Mouse (Mus musculus): Measurements from ENCODE around the gene Ctbp1. TPM values are rescaled to one million over a fixed set of nuclear protein-coding genes. Genes with fewer than 3 reads are reported as not detected.

Ctbp1 gene
- polyA plus RNA-seq, 1 experiment = 333 TPM

DNA sequence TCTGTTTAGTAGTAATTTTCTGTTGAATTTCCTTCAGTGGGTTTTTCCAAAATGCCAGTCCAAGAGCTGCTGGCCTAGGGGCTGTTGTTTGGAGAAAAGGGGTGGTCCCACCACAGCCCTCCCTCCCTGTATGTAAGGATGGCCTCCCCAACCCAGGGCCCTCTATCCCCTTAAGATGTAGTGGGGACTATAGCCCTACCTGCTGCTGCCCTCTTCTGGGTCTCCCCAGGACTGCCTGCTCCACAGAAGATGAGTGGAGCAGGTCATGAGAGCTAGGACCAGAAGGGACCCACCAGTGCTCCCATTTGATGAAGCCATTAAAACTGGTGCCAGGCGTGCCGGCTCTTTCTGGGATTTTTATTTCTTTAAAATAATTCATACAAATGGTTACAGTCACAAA, 27.4 kb downstream of the Ctbp1 start:
- Histone ChIP-seq H3K36me3 (replicated peaks; ENCODE audit: low read length) (peaks cover 93% of the 10 kb centered on the region), H3K4me1 (0 out of 2 replicates have a peak, but pooled peaks cover 4% of the 10 kb centered on the region), H3K9me3 (no peaks in the 10 kb centered on the region), H3K27me3 (replicated peaks) (no peaks in the 10 kb centered on the region), H3K4me3 (replicated peaks) (no peak overlapping the region)
- TF ChIP-seq GATA1 (IDR thresholded peaks at IDR 0.05; ENCODE audit: borderline replicate concordance, low read length) (no peak), FLI1 (IDR thresholded peaks at IDR 0.05; ENCODE audit: low read length) (no peak)

DNA sequence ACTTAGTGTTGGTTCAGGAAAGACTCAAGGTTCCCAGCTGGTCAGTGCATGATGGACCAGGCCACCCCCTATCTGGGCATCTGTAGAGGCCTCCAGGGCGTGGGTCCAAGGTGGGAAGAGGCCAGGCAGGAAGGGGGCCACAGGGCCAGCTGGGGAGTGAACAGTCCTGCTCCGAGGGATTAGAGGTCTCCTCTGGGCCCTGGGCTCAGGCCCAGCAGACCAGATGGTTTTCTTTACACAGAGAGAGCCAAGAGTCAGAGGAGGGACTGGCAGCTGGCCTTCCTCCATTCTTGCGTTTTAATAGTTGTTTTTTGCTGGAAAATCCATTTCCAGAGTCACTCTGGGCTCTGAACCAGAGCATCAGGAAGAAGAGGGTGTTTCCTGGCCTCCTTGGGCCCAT, 29.1 kb downstream of the Ctbp1 start:
- Histone ChIP-seq H3K9me3 (no peaks in the 10 kb centered on the region), H3K4me1 (no peaks in the 10 kb centered on the region), H3K27me3 (replicated peaks) (no peaks in the 10 kb centered on the region), H3K4me3 (replicated peaks) (no peak overlapping the region), H3K36me3 (replicated peaks; ENCODE audit: low read length) (peaks cover 84% of the 10 kb centered on the region)
- TF ChIP-seq FLI1 (IDR thresholded peaks at IDR 0.05; ENCODE audit: low read length) = no peak
- no peak for TF ChIP-seq GATA1 (IDR thresholded peaks at IDR 0.05; ENCODE audit: borderline replicate concordance, low read length)

DNA sequence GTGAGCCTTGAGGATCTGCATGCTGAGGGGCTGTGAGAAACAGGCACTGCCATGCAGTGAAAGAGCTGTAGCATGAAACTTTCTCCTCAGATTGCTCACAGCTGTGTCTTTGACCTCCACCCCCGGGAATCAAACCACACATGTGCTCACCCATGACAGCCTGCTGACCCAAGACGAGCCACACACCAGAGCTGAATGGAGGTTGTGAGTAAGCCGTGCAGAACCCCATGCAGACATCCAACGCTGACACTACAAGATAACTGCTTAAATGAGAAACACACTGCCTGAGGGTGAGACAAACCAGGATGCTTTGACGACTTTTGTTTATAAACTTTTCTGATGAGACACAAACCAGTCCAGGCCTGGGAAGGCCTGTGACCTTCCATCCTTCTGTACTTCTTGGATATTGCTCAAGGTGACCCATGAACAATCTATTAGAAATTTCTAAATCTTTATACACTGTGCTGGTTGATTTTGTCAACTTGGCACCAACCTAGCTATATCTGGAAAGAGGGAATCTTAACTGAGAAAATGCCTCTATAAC, 30.3 kb downstream of the Ctbp1 start:
- Histone ChIP-seq H3K9me3 (no peaks in the 10 kb centered on the region), H3K27me3 (replicated peaks) (no peaks in the 10 kb centered on the region), H3K4me3 (replicated peaks) (no peak overlapping the region), H3K4me1 (no peaks in the 10 kb centered on the region), H3K36me3 (replicated peaks; ENCODE audit: low read length) (peaks cover 72% of the 10 kb centered on the region)
- no peak for TF ChIP-seq FLI1 (IDR thresholded peaks at IDR 0.05; ENCODE audit: low read length)
- TF ChIP-seq GATA1 (IDR thresholded peaks at IDR 0.05; ENCODE audit: borderline replicate concordance, low read length) = no peak

DNA sequence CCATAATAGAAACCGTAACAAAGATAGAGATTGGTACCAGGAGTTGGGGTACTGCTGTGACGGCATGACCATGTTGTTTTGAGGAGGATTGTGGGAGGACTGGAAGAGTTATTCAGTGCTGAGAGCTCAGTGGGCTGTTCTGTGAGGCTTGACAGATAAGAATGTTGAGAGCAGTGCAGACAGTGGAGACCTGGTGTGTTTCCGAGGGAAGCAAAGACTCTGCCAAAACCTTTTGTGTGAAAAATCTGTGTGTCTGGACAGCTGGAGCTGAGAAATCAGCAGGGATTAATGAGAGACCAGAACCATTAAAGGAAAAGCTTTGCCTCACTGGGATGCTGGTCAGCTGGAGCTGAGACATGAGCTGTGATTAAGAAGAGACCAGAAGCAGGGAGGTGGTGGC, 34.9 kb downstream of the Ctbp1 start:
- H3K27me3 ChIP-seq (replicated peaks) = peaks cover 30% of the 10 kb centered on the region
- no peak for TF ChIP-seq FLI1 (IDR thresholded peaks at IDR 0.05; ENCODE audit: low read length)
- no peak for TF ChIP-seq GATA1 (IDR thresholded peaks at IDR 0.05; ENCODE audit: borderline replicate concordance, low read length)
- peaks cover 31% of the 10 kb centered on the region for H3K36me3 ChIP-seq (replicated peaks; ENCODE audit: low read length)
- H3K4me3 ChIP-seq (replicated peaks) = no peak overlapping the region
- H3K4me1 ChIP-seq = peaks cover 3% of the 10 kb centered on the region; the same call in 1 of the 2 replicates
- no peaks in the 10 kb centered on the region for H3K9me3 ChIP-seq

GRCm38 (mm10) chr5:33239111-33239714, 35.6 kb downstream of the Ctbp1 start:
- H3K27me3 ChIP-seq (replicated peaks) = peaks cover 38% of the 10 kb centered on the region
- H3K36me3 ChIP-seq (replicated peaks; ENCODE audit: low read length) = peaks cover 25% of the 10 kb centered on the region
- no peak for TF ChIP-seq FLI1 (IDR thresholded peaks at IDR 0.05; ENCODE audit: low read length)
- TF ChIP-seq GATA1 (IDR thresholded peaks at IDR 0.05; ENCODE audit: borderline replicate concordance, low read length) = no peak
- H3K4me3 ChIP-seq (replicated peaks) = no peak overlapping the region
- no peaks in the 10 kb centered on the region for H3K9me3 ChIP-seq
- peaks cover 3% of the 10 kb centered on the region; the same call in 1 of the 2 replicates for H3K4me1 ChIP-seq

DNA sequence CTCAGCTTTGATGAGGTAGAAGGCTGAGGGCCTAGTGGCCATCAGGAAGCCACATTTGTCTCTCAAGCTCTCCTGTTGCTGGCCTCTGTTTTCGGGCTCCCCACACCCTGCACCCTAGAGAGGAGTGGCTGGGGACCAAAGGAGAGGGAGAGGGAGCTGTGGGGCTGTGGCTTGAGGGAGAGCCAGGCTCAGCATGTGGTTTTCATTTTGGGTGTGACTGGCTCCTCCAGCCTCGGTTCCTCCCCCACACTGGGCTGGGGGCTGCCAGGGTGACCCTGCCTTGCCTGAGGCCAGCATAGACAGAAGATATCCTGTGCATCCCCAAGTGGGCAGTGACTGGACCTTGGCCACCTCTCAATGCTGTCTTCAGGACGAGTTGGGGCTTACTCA, 36.5 kb downstream of the Ctbp1 start:
- TF ChIP-seq GATA1 (IDR thresholded peaks at IDR 0.05; ENCODE audit: borderline replicate concordance, low read length) (no peak), FLI1 (IDR thresholded peaks at IDR 0.05; ENCODE audit: low read length) (no peak)
- Histone ChIP-seq H3K36me3 (replicated peaks; ENCODE audit: low read length) (peaks cover 16% of the 10 kb centered on the region), H3K4me1 (peaks cover 3% of the 10 kb centered on the region; the same call in 1 of the 2 replicates), H3K9me3 (no peaks in the 10 kb centered on the region), H3K4me3 (replicated peaks) (no peak overlapping the region), H3K27me3 (replicated peaks) (peaks cover 42% of the 10 kb centered on the region)

- no peaks in the 10 kb centered on the region; the same call in 1 of the 2 replicates for H3K9me3 ChIP-seq
- no peak for TF ChIP-seq FLI1 (IDR thresholded peaks at IDR 0.05; ENCODE audit: low read length)
- no peak for TF ChIP-seq GATA1 (IDR thresholded peaks at IDR 0.05; ENCODE audit: borderline replicate concordance, low read length)
- H3K4me3 ChIP-seq (replicated peaks) = peak overlapping the region; percentile 4
- peaks cover 47% of the 10 kb centered on the region for H3K27me3 ChIP-seq (replicated peaks)
- peaks cover 11% of the 10 kb centered on the region for H3K36me3 ChIP-seq (replicated peaks; ENCODE audit: low read length)
- H3K4me1 ChIP-seq = peaks cover 3% of the 10 kb centered on the region; the same call in 1 of the 2 replicates
These were observed 37.1 kb downstream of the Ctbp1 start for GRCm38 (mm10) chr5:33237600-33238255.

GRCm38 (mm10) chr5:33234391-33235031, 40.3 kb downstream of the Ctbp1 start:
- Histone ChIP-seq H3K9me3 (no peaks in the 10 kb centered on the region; the same call in 1 of the 2 replicates), H3K4me3 (replicated peaks) (no peak overlapping the region), H3K36me3 (replicated peaks; ENCODE audit: low read length) (no peaks in the 10 kb centered on the region), H3K4me1 (peaks cover 3% of the 10 kb centered on the region; the same call in 1 of the 2 replicates), H3K27me3 (replicated peaks) (peaks cover 60% of the 10 kb centered on the region)
- no peak for TF ChIP-seq GATA1 (IDR thresholded peaks at IDR 0.05; ENCODE audit: borderline replicate concordance, low read length)
- no peak for TF ChIP-seq FLI1 (IDR thresholded peaks at IDR 0.05; ENCODE audit: low read length)

DNA sequence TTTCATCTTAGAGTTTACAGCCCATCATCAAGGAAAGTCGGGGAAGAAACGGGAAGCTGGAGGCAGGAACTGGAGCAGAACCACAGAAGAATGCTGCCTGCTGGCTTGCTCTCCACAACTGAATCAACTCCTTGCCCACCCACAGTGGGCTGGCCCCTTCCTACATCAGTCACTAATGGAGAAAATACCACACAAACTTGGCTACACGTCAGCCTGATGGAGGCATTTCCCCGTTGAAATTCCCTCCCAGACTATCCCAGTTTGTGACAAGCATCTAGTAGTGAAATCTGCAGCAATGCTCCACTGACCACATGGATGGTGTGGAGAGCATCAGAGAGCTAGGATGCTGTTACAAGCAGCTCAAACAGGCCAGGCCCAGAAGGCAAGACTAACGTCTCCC, 42.0 kb downstream of the Ctbp1 start:
- Histone ChIP-seq H3K36me3 (replicated peaks; ENCODE audit: low read length) (no peaks in the 10 kb centered on the region), H3K27me3 (replicated peaks) (peaks cover 61% of the 10 kb centered on the region)
- TF ChIP-seq FLI1 (IDR thresholded peaks at IDR 0.05; ENCODE audit: low read length) (no peak), GATA1 (IDR thresholded peaks at IDR 0.05; ENCODE audit: borderline replicate concordance, low read length) (no peak)

More for the DNA sequence above, 42.0 kb downstream of the Ctbp1 start:
- Histone ChIP-seq H3K4me3 (replicated peaks) (no peak overlapping the region), H3K4me1 (no peaks in the 10 kb centered on the region), H3K9me3 (no peaks in the 10 kb centered on the region; the same call in 1 of the 2 replicates)

All from megakaryocyte, embryonic 14.5 days (primary cell).